Mouse (Mus musculus) lung, postnatal 0 days (tissue): Measurements from ENCODE around the gene Pcsk7. TPM values are rescaled to one million over a fixed set of nuclear protein-coding genes. Genes with fewer than 3 reads are reported as not detected.

Source experiments
- ATAC-seq: fragments of 200-750 bp; cut with Nextera tagmentation; 2 replicates; pipeline ENCODE4 v1.8.0; 2017; ENCODE audit warnings: moderate library complexity
- DNase-seq: peaks from one replicate; pipeline ENCODE4 v3.0.0-alpha.2; 2016; ENCODE audit warnings: low spot score
- H3K27ac ChIP-seq: fragments of 300-500 bp; sonication (generic); 2 replicates; pipeline ENCODE4 v1.5.1; 2014; ENCODE audit warnings: antibody characterized with exemption, mild to moderate bottlenecking, low read length, mixed read lengths
- H3K27me3 ChIP-seq: fragments of 300-500 bp; sonication (generic); replicated peaks from 2 replicates; pipeline ENCODE4 v1.6.1; 2014; ENCODE audit warnings: low read length, mixed read lengths; ENCODE audit not compliant: insufficient read depth
- H3K36me3 ChIP-seq: fragments of 300-500 bp; sonication (generic); 2 replicates; pipeline ENCODE4 v1.6.1; 2014; ENCODE audit warnings: low read length, mixed read lengths; ENCODE audit not compliant: insufficient read depth
- H3K4me1 ChIP-seq: fragments of 300-500 bp; sonication (generic); 2 replicates; pipeline ENCODE4 v1.6.1; 2014; ENCODE audit warnings: antibody characterized with exemption, low read depth, low read length, mixed read lengths; ENCODE audit not compliant: insufficient read depth
- H3K4me2 ChIP-seq: fragments of 300-500 bp; sonication (generic); replicated peaks from 2 replicates; pipeline ENCODE4 v1.6.1; 2014; ENCODE audit warnings: low read depth, mild to moderate bottlenecking, low read length, moderate library complexity, mixed read lengths
- H3K4me3 ChIP-seq: fragments of 300-500 bp; sonication (generic); 2 replicates; pipeline ENCODE4 v1.5.1; 2014; ENCODE audit warnings: low read depth, low read length
- H3K9ac ChIP-seq: fragments of 300-500 bp; sonication (generic); replicated peaks from 2 replicates; pipeline ENCODE4 v1.6.1; 2014; ENCODE audit warnings: low read depth, mild to moderate bottlenecking
- H3K9me3 ChIP-seq: fragments of 300-500 bp; sonication (generic); 2 replicates; pipeline ENCODE4 v1.6.1; 2016; ENCODE audit warnings: low read length, mixed read lengths
- CTCF ChIP-seq: IDR thresholded peaks from 2 replicates; pipeline ENCODE4 v1.5.1; 2016; ENCODE audit warnings: antibody characterized with exemption, mild to moderate bottlenecking
- EP300 ChIP-seq: IDR thresholded peaks from 2 replicates; pipeline ENCODE4 v1.6.1; 2016; ENCODE audit warnings: antibody characterized with exemption, mild to moderate bottlenecking, control low read depth
- WGBS: fragments of 180-500 bp; shearing (Covaris S2); extraction: QIAGEN DNeasy Blood & Tissue Kit; methylation state at CpG from one replicate; pipeline ENCODE4 v1.1.7; 2014; 5-methylcytosine and 5-hydroxymethylcytosine counted together
- polyA plus RNA-seq: library from polyadenylated mRNA; unstranded; fragments of >200 nt; fragmentation: Nextera tagmentation; extraction: Ambion mirVana; gene quantifications from 2 replicates; pipeline ENCODE4 v1.2.1, GENCODE M21; 2015

Gene Pcsk7
- polyA plus RNA-seq, 1 experiment from 2014 or later: 21.1 TPM

GRCm38 (mm10) chr9:45935628-45936210 lies 29.4 kb downstream of the Pcsk7 start, which contains the start of gene Tagln:
Gene Tagln (minus strand): TSS chr9:45936058.
- peaks cover 11% of the 10 kb centered on the region; the same call in 1 of the 2 replicates for H3K4me1 ChIP-seq
- H3K9me3 ChIP-seq: no peaks in the 10 kb centered on the region
- H3K4me2 ChIP-seq: peak within 1 kb of the TSS; percentile 42
- WGBS: 3% methylated on average over 21 of the region's 21 CpGs
- DNase-seq (peak; percentile 78), ATAC-seq (peak; percentile 79)
- peaks cover 22% of the 10 kb centered on the region for H3K36me3 ChIP-seq
- TF ChIP-seq EP300: no peak
- no peak for TF ChIP-seq CTCF
- peak within 1 kb of the TSS; percentile 59 for H3K27ac ChIP-seq
- peak within 1 kb of the TSS; percentile 34; the same call in 1 of the 2 replicates for H3K9ac ChIP-seq
- H3K4me3 ChIP-seq: 0 out of 2 replicates have a peak within 1 kb of the TSS, but pooled peaks have one; percentile 10
- no peaks in the 10 kb centered on the region for H3K27me3 ChIP-seq

GRCm38 (mm10) chr9:45936883-45937282 lies 30.6 kb downstream of the Pcsk7 start:
- Histone ChIP-seq H3K4me2 (no peak overlapping the region), H3K9ac (no peak overlapping the region), H3K4me1 (peaks cover 11% of the 10 kb centered on the region; the same call in 1 of the 2 replicates), H3K4me3 (no peak overlapping the region), H3K9me3 (no peaks in the 10 kb centered on the region), H3K36me3 (peaks cover 25% of the 10 kb centered on the region), H3K27ac (no peak overlapping the region), H3K27me3 (no peaks in the 10 kb centered on the region)
- ATAC-seq (peak; percentile 71), DNase-seq (peak; percentile 90)
- TF ChIP-seq CTCF: peak; percentile 87
- no peak for TF ChIP-seq EP300
- WGBS: 10% methylated on average over 3 of the region's 3 CpGs

- Histone ChIP-seq H3K27ac (no peak overlapping the region), H3K9ac (no peak overlapping the region), H3K27me3 (no peaks in the 10 kb centered on the region), H3K4me3 (no peak overlapping the region), H3K4me1 (peaks cover 7% of the 10 kb centered on the region; the same call in 1 of the 2 replicates), H3K9me3 (no peaks in the 10 kb centered on the region), H3K4me2 (no peak overlapping the region), H3K36me3 (peaks cover 33% of the 10 kb centered on the region)
- no peak for DNase-seq
- no peak for ATAC-seq
- WGBS: 73% methylated on average over 8 of the region's 8 CpGs
- TF ChIP-seq CTCF (no peak), EP300 (no peak)
Measured at GRCm38 (mm10) chr9:45938088-45938487, 31.8 kb downstream of the Pcsk7 start.

GRCm38 (mm10) chr9:45938952-45939637 lies 32.8 kb downstream of the Pcsk7 start:
- no peak overlapping the region for H3K27ac ChIP-seq
- 80% methylated on average over 15 of the region's 15 CpGs for WGBS
- peaks cover 39% of the 10 kb centered on the region for H3K36me3 ChIP-seq
- H3K4me2 ChIP-seq: no peak overlapping the region
- H3K4me3 ChIP-seq: no peak overlapping the region
- no peak for TF ChIP-seq EP300
- no peak for TF ChIP-seq CTCF
- no peaks in the 10 kb centered on the region for H3K9me3 ChIP-seq
- H3K9ac ChIP-seq: no peak overlapping the region
- no peak for ATAC-seq
- DNase-seq: no peak
- H3K4me1 ChIP-seq: peaks cover 7% of the 10 kb centered on the region; the same call in 1 of the 2 replicates
- no peaks in the 10 kb centered on the region for H3K27me3 ChIP-seq

GRCm38 (mm10) chr9:45939794-45940193 lies 33.5 kb downstream of the Pcsk7 start:
- Histone ChIP-seq H3K36me3 (peaks cover 43% of the 10 kb centered on the region), H3K27me3 (no peaks in the 10 kb centered on the region), H3K27ac (no peak overlapping the region), H3K9ac (no peak overlapping the region), H3K4me2 (no peak overlapping the region), H3K9me3 (no peaks in the 10 kb centered on the region), H3K4me3 (no peak overlapping the region), H3K4me1 (peaks cover 7% of the 10 kb centered on the region; the same call in 1 of the 2 replicates)
- TF ChIP-seq EP300 (no peak), CTCF (no peak)
- DNase-seq: no peak
- 95% methylated on average over 6 of the region's 6 CpGs for WGBS
- ATAC-seq: no peak

GRCm38 (mm10) chr9:45941329-45941888 lies 35.1 kb downstream of the Pcsk7 start:
- TF ChIP-seq EP300 (no peak), CTCF (peak; percentile 42)
- peak; percentile 29; the same call in 1 of the 2 replicates for ATAC-seq
- Histone ChIP-seq H3K36me3 (peaks cover 56% of the 10 kb centered on the region), H3K27ac (no peak overlapping the region), H3K4me1 (peaks cover 5% of the 10 kb centered on the region; the same call in 1 of the 2 replicates), H3K27me3 (no peaks in the 10 kb centered on the region), H3K9me3 (no peaks in the 10 kb centered on the region), H3K4me3 (no peak overlapping the region), H3K4me2 (no peak overlapping the region), H3K9ac (no peak overlapping the region)
- DNase-seq: peak; percentile 49
- 68% methylated on average over 18 of the region's 18 CpGs for WGBS
